Mouse (Mus musculus) activated CD4-positive, CD25-positive, alpha-beta regulatory T cell (primary cell): Measurements from ENCODE around the gene Galnt9. TPM values are rescaled to one million over a fixed set of nuclear protein-coding genes. Genes with fewer than 3 reads are reported as not detected.

Experiments
- polyA plus RNA-seq, 2 experiments: library from polyadenylated mRNA; unstranded; fragments of 100-300 nt; shearing (Covaris generic); gene quantifications; one replicate each; pipeline ENCODE4 v1.2.1; 2017

Galnt9 gene
- polyA plus RNA-seq, result 1 to 10 TPM; 3.6 to 5.8 TPM

DNA sequence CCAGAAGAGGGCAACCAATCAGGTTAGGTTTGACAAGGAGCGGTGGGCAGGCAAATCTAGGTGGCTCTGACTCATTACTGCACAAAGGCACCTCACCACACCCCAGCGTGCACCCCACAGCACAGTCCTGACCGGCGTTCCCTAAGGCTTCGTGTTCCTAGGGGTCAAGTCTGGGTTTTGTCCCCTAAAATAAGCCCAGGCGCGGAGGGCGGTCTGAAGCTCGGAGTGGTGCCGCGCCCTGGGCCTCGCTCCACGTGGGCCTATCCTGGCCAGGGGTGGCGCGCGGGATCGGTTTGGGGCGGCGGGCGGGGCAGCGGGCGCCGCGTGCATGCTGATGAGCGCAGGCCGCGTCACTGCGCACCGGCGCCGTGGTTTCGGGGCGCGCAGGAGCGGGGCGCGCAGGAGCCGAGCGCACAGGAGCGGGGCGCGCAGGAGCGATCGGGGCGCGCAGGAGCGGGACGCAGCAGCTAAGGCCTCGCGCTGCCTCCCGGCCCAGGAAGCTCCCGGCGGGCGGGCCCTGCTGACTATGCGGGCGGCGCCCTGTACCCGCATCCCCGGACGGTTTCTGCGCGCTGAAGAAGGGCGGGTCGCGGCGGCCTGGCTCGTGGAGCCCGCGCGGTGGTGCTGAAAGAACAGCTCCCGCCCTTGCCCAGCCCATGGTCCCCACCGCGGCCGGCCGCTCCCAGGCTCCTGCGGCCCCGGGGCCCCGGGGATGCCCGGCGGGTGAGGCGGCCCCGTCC, at the start of gene Galnt9:
Galnt9 (plus strand) TSS at position 405 of the 740 bp plus-strand sequence.

DNA sequence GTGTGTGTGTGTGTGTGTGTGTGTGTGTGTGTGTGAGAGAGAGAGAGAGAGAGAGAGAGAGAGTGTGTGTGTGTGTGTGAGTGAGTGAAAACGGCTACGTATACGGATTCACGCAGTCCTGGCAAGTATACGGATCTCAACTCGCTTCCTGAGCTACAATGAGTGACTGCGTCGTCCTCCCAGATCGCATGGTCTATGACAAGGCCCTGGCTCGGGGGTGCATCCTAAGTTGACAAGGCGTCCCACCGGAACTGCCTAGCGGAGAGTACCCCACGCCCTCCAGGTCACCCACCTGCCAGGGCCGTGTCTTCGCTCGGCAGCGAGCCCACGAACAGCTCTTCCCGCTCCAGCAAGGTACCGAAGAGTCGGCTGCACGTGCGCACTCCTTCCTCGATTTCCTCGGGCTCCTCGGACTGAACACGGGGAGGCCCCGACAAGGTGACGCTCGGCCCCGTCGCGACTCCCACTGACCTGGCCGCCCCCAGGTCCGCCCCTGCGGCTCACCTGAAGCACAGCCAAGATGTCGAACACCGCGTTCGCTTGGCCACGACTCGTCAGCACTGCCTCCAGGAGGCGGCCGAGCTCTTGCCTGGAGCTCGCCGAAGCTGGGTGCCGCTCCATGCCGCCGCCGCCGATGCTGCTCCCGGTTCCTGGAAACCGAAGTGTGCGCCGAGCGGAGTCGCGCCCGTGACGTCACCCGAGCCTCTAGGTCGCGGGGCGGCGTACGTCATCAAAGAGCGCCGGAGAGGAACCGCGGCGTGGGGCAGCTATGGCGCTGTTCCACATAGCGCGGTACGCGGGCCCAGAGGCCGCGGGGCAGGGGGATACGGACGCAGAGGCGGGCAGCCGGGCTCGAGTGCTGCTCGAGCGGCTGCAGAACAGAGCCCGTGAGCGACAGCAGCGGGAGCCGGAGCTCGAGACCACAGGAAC, 108.8 kb downstream of the Galnt9 start, which contains the start of the genes Noc4l and Ddx51:
Noc4l (minus strand) TSS at position 699 of the 930 bp plus-strand sequence.
Ddx51 (plus strand) TSS at position 733 of the 930 bp plus-strand sequence.

Other genes starting within 250 kb of the Galnt9 start
- not detected for gene P2rx2, start 201.1 kb upstream of the Galnt9 start, polyA plus RNA-seq
- not detected for gene Lrcol1, start 199.6 kb upstream of the Galnt9 start, polyA plus RNA-seq
- gene Fbrsl1, start 95.9 kb upstream of the Galnt9 start, polyA plus RNA-seq, result 10 to 100 TPM; 24.9 to 46.5 TPM
- 10 to 100 TPM; 70.1 to 76.4 TPM for gene Noc4l, start 109.1 kb downstream of the Galnt9 start, polyA plus RNA-seq
- 10 to 100 TPM; 25.3 to 31.7 TPM for gene Ddx51, start 109.1 kb downstream of the Galnt9 start, polyA plus RNA-seq
- gene Ep400, start 226.4 kb downstream of the Galnt9 start, polyA plus RNA-seq, result 10 to 100 TPM; 40.3 to 46.5 TPM
- gene Pus1, start 236.3 kb downstream of the Galnt9 start, polyA plus RNA-seq, result 10 to 100 TPM; 29.6 to 31.9 TPM